Mouse (Mus musculus) T-helper 2 cell (primary cell): Measurements from ENCODE around the gene Slc17a3.

ENCODE experiments used
- in situ Hi-C: fragments of 300-600 bp; cut with MboI, MseI; formaldehyde crosslinking; loops from one replicate; pipeline ENCODE4 v1.15.1; 2025; ENCODE audit warnings: high pct_unique_total_duplicates

The Slc17a3 gene

GRCm38 (mm10) chr13:23873141-23873540 is 33.9 kb downstream of the Slc17a3 start:
- in situ Hi-C loops, result no loop called here

GRCm38 (mm10) chr13:23879106-23879505 is 39.9 kb downstream of the Slc17a3 start:
- in situ Hi-C loops, result no loop called here

DNA sequence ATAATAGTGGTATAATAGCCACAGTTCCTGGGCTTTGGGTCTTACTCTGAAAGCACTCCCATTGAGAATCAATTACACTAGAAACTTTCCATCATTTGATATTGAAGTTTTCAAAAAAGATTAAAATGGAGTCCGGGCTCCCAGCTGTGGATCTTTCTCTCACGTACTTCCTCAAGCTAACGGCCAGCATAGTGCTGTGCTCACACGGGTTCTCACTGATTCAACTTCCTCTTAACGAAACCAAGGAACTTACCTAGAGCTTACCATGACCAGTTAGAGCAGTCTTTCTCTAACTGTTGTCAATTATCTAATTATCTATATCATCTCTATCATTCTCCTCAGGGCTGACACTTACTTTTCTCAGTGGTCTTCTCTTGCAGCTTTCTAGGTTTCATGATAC is 40.4 kb downstream of the Slc17a3 start:
- in situ Hi-C loops, result no loop called here

GRCm38 (mm10) chr13:23885540-23885939 is 46.3 kb downstream of the Slc17a3 start:
- in situ Hi-C loops, result loop anchor here (5.0 kb wide), 1 partner anchor 87 kb away; no protein-coding TSS in a partner anchor

DNA sequence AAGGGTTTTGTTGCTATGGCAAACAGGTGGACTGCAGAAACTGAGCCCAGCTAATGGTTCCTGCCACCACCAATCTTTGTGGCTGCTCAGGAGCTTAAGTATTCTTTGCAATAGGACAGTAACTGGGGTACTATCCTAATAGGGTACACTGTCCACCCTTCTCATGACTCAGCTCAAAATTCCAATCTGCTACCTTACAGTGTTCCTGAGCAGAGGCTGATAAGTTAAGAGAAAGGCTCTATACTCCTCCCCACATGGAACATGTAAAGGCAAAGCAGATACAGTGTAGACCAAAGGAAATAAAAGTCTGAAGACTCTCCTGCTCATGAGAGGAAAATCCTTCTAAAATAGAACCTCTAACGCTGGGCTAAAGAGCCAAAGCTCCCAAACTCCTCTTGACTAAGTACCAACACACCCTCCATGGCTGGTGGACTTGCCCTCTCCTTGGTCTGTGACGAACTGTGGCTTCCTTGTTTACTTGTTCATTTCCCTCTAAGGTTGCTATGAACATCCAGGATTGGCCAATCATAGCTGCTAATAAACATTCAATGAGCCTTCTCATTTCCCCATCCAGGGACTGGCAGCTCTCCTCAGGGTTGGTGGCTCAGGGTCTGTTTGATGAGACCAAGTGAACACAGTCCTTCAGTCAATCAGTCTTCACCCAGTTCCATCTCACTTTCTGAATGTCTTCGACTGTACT is 47.9 kb downstream of the Slc17a3 start:
- in situ Hi-C loops, result loop anchor here (5.0 kb wide), 1 partner anchor 85 kb away; no protein-coding TSS in a partner anchor

DNA sequence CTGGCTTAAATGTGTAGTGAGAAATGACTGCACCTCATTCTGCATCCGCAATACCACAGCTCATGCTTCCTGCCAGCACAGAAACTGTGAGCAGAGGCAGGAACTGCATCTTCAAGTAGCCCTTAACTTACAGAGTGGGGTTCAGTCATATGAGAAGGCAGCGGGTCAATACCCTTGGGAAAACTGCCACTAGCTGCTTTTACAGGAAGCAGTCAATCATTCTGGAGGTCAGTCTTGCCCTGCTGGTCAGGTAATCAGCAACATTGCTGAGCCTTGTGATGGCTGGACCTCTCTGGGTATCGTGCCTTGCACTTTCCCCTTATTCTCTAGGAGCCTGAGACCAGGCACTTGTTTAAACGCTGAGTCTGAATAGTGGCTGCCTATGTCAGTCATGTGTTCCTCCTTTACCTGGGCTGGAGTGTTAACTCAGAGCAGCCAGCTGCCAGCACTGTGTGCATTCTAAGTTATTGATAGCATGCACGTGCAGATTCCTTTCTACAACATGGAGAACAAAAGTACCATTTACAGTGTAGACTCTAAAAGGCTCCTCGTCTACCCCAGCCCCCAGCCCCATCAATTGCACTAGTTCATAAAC is 49.9 kb downstream of the Slc17a3 start:
- in situ Hi-C loops, result loop anchor here (5.0 kb wide), 1 partner anchor 83 kb away; no protein-coding TSS in a partner anchor

DNA sequence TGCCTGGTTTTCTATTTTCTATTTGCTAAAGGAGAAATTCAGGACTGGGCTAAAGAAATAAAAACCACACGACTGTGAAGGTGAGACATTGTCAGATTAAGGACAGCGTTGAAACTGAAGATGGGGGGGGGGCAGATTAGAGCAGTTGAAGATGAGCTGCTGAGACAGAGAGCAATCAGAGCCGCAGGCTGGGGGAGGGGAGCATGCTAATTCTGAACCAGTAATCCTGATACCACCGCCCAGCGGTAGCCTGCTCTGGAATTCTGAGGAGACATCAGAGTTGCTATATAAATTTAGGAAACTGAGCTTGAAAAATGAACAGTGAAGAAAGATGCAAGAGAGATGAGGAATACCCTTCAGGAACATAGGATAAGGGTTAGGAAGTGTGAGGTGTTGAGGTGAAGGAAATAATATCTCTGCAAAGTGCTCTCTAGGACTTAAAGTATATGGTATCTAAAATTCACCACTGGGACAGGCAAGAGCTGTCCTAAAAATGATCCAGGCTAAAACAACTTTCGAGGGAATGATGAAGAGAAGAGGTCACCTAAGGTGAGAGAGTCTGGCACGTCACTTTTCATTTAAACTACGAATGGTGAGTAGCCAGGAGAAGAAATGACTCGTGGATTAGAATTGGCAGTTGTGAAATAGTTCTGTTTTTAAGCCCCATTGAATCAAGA is 53.5 kb downstream of the Slc17a3 start:
- in situ Hi-C loops, result no loop called here

- in situ Hi-C loops, result no loop called here
Measured at GRCm38 (mm10) chr13:23893269-23893593, 54.0 kb downstream of the Slc17a3 start.

GRCm38 (mm10) chr13:23898242-23898641 is 59.0 kb downstream of the Slc17a3 start:
- in situ Hi-C loops, result no loop called here

DNA sequence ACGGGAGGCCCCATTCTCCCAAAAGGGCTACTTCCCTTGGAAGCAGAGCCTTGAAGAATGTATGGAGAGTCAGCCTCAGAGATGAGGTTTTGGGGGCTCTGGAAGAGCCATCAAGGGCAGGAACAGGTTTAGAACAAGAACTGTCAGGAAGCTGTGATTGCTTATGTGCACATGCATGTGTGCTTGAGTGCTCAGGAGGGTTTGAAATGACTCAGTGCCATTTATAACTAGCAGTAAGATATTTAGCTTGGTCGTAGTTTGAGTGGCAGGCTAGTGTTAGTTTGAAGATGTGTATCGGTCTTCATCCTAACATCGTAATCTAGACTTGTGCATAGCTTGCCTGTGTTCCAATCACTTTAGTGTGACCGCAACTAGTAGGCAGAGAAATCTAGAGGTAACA is 67.7 kb downstream of the Slc17a3 start:
- in situ Hi-C loops, result no loop called here

DNA sequence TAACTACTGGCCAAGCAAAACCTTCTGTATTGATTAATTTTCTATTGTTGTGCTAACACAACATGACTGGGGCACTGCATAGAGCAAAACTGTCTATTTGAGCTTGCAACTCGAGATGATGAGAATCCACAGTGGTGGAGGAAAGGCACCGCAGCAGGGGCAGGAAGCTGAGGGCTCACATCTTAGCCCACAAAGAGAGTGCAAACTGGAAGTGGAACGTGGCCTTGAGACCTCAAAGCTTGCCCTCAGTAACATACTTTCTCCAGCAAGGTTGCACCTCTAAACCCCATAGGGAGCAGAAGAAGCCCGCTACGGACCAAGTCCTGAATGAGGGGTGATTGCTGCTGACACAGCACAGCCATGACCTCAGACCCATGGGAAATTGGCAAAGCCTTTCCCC is 70.9 kb downstream of the Slc17a3 start:
- in situ Hi-C loops, result no loop called here
